Mouse (Mus musculus) thymus, adult 2 months (tissue): ENCODE results near the gene Prkcz.

Experiments used
- CTCF ChIP-seq: fragments of 200-500 bp; IDR thresholded peaks from 2 replicates; pipeline ENCODE4 v1.5.1; 2012; ENCODE audit warnings: mild to moderate bottlenecking, control low read depth, low read length, moderate library complexity, borderline replicate concordance; ENCODE audit not compliant: control insufficient read depth, poor library complexity, insufficient read depth; ENCODE audit errors: extremely low read depth
- POLR2A ChIP-seq: fragments of 200-500 bp; IDR thresholded peaks from 2 replicates; pipeline ENCODE4 v1.6.1; 2012; ENCODE audit warnings: mild to moderate bottlenecking, low read length, control low read depth, moderate library complexity; ENCODE audit not compliant: control insufficient read depth, poor library complexity, insufficient read depth; ENCODE audit errors: extremely low read depth

GRCm38 (mm10) chr4:155343415-155344298 is 17.5 kb downstream of the Prkcz start:
- TF ChIP-seq CTCF (no peak), POLR2A (no peak)
